Mouse (Mus musculus) heart, postnatal 0 days (tissue): ENCODE results near the gene Tmco4.

ENCODE experiments used
- CTCF ChIP-seq: IDR thresholded peaks from 2 replicates; pipeline ENCODE4 v1.5.1; 2016; ENCODE audit warnings: antibody characterized with exemption, control low read depth, low read depth
- EP300 ChIP-seq: IDR thresholded peaks from 2 replicates; pipeline ENCODE4 v1.6.1; 2016; ENCODE audit warnings: antibody characterized with exemption, low read depth

DNA sequence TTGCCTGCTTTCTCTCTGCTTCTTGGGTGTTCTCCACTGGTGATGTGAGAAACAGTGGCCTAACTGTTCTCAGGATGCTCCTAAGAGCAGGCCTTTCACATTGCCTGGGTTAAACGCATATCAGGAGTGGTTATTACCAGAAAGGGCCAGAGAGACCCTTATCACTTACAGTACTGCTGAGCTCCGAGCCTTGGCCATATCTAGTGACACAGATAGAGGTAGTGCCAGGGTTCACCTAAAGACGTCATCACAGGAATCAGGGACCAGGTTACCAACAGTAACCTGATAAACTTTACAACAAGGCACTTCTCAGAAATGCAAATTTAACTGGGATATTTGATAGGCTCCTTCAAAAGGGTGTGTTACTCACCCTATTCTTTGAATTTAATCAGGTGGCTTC, 38.8 kb upstream of the Tmco4 start:
- TF ChIP-seq CTCF (no peak), EP300 (no peak)
